Mouse (Mus musculus) heart, embryonic 13.5 days (tissue): ENCODE measurements at regions not wholly inside any gene's neighbourhood (a gene's known extent, or its start where the extent isn't known, plus 50 kb on each side); places are given as distances from the start of the nearest gene placed in this dataset.

Experiments used
- ATAC-seq: fragments of 200-750 bp; cut with Nextera tagmentation; 2 replicates; pipeline ENCODE4 v1.8.0; 2017; ENCODE audit warnings: moderate TSS enrichment; ENCODE audit not compliant: insufficient number of reproducible peaks, low FRiP score, low TSS enrichment; ENCODE audit errors: extremely low read depth
- H3K27ac ChIP-seq: fragments of 300-500 bp; sonication (generic); replicated peaks from 2 replicates; pipeline ENCODE4 v1.5.1; 2015; ENCODE audit warnings: moderate library complexity, mild to moderate bottlenecking, inconsistent platforms
- H3K27me3 ChIP-seq: fragments of 300-500 bp; sonication (generic); replicated peaks from 2 replicates; pipeline ENCODE4 v1.6.1; 2015; ENCODE audit warnings: mild to moderate bottlenecking, inconsistent platforms
- H3K36me3 ChIP-seq: fragments of 300-500 bp; sonication (generic); 2 replicates; pipeline ENCODE4 v1.6.1; 2015; ENCODE audit warnings: mild to moderate bottlenecking, inconsistent platforms
- H3K4me1 ChIP-seq: fragments of 300-500 bp; sonication (generic); 2 replicates; pipeline ENCODE4 v1.6.1; 2015; ENCODE audit warnings: inconsistent platforms
- H3K4me2 ChIP-seq: fragments of 300-500 bp; sonication (generic); 2 replicates; pipeline ENCODE4 v1.6.1; 2015; ENCODE audit warnings: inconsistent platforms, mild to moderate bottlenecking, moderate library complexity
- H3K4me3 ChIP-seq: fragments of 300-500 bp; sonication (generic); 2 replicates; pipeline ENCODE4 v1.5.1; 2015; ENCODE audit warnings: moderate library complexity, mild to moderate bottlenecking, inconsistent platforms
- H3K9ac ChIP-seq: fragments of 300-500 bp; sonication (generic); 2 replicates; pipeline ENCODE4 v1.6.1; 2015; ENCODE audit warnings: inconsistent platforms, mild to moderate bottlenecking, moderate library complexity
- H3K9me3 ChIP-seq: fragments of 300-500 bp; sonication (generic); 2 replicates; pipeline ENCODE4 v1.6.1; 2016; ENCODE audit warnings: inconsistent platforms
- WGBS: fragments of 180-500 bp; shearing (Covaris S2); methylation state at CpG from one replicate; pipeline ENCODE4 v1.1.7; 2015; ENCODE audit warnings: mixed read lengths; 5-methylcytosine and 5-hydroxymethylcytosine counted together

DNA sequence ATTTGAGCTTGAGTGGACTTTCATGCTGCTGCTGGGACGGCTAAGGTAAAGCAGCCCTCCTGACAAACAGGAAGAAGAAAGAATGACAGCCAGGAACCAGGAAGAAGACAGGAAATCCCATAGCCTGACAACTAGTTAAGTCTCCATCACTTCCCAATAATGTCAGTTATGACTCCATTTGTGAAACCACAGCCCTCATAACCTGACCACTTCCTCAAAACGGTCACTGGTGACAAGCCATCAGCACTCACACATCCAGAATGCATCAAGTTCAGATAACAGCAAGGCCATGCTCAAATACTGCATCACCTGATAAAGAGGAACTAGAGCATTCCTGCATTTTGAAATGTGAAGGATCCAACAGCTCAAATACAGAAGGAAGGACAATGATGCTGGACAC is 288.3 kb downstream of the Zfp706 start:
- no peaks in the 10 kb centered on the region for H3K36me3 ChIP-seq
- H3K4me3 ChIP-seq: no peak overlapping the region
- H3K27ac ChIP-seq: no peak overlapping the region
- H3K4me1 ChIP-seq: peaks cover 35% of the 10 kb centered on the region
- no peaks in the 10 kb centered on the region for H3K9me3 ChIP-seq
- WGBS: 40% methylated on average over 2 of the region's 2 CpGs
- H3K4me2 ChIP-seq: no peak overlapping the region
- no peaks in the 10 kb centered on the region for H3K27me3 ChIP-seq
- H3K9ac ChIP-seq: no peak overlapping the region
- no peak for ATAC-seq

DNA sequence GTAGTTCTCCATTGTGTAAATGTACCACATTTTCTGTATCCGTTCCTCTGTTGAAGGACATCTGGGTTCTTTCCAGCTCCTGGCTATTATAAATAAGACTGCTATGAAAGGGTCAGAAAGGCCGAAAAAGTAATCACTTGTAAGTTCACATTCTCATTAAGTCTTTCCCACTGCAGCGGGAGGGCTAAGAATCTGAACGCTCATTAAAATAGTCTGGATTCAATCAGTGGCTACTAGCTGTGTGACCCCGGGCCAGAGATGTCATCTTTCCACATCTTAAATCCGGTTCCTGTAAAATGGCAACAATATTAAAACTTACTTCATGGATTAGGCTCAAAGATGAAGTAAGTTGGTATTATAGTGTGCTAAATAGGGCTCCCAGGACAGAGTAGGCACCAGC is 289.7 kb downstream of the Zfp706 start:
- Histone ChIP-seq H3K4me2 (no peak overlapping the region), H3K9ac (no peak overlapping the region), H3K27me3 (no peaks in the 10 kb centered on the region), H3K4me1 (peaks cover 29% of the 10 kb centered on the region), H3K36me3 (no peaks in the 10 kb centered on the region), H3K9me3 (no peaks in the 10 kb centered on the region), H3K27ac (no peak overlapping the region), H3K4me3 (no peak overlapping the region)
- no peak for ATAC-seq
- 86% methylated on average over 6 of the region's 6 CpGs for WGBS

DNA sequence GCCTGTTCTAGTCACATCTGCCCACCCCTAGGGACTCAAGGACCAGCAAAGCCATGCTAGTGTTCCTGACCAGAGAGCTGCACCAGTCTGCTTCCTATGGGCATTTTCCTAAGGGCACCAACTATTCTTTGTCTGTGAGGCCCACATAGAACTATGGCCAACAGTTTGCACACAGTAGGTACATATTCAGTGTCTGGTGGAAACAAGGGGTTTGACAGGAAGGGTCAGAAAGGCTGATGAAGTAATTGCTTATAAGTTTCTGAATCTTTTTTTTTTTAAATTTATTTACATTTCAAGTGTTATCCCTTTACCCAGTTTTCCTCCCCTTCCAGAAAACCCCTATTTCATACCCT is 290.9 kb downstream of the Zfp706 start:
- Histone ChIP-seq H3K4me2 (peak overlapping the region; percentile 68), H3K9me3 (0 out of 2 replicates have a peak, but pooled peaks cover 3% of the 10 kb centered on the region), H3K36me3 (no peaks in the 10 kb centered on the region), H3K4me3 (no peak overlapping the region), H3K27ac (peak overlapping the region; percentile 71; the same call in 1 of the 2 replicates), H3K4me1 (peaks cover 18% of the 10 kb centered on the region), H3K27me3 (no peaks in the 10 kb centered on the region), H3K9ac (peak overlapping the region; percentile 76)
- no peak for ATAC-seq

DNA sequence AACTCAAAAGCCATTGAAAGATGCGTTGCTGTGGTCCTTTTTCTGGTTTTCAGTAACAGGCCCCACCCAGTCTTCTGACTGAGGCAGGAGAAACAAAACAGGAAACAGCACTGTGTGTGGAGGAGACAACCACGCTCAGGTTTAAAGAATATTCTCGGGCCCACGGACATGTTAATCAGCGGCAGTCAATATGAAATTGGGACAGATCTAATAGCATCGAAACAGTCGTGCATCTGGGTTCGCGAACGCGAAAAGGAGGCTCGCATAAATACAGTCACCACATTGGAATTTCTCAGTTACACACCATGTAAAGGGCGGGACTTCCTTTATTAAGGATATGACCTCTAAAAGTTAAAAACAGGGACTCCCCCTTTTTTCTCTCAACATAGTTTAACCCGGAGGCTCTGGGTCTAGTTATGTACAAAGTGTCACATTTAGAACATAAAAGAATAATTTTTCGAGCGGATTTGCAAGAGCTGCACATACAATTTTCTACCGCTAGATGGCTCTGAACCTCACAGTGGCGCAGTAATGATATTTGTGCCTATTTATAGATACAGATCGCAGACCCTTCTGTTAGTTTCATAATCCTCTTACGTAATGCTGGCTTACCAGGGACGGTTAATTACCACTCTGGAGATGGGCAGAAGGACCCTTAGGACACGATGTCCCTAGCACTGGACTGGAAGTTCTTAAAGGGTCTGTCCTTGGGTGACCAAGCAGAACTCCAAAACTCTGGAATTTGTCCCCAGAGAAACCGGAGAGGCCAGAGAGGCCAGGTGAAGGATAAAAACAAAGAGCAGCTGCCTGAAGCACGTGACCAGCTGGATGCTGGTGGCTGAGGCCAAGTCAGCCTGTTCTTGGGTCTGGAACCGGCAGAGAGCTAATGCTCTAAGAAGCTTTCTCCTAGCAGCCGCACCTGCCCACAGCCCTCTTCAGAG is 291.6 kb downstream of the Zfp706 start:
- ATAC-seq: no peak; the same call in 1 of the 2 replicates
- Histone ChIP-seq H3K27me3 (no peaks in the 10 kb centered on the region), H3K27ac (peak overlapping the region; percentile 71), H3K4me2 (peak overlapping the region; percentile 68), H3K9me3 (0 out of 2 replicates have a peak, but pooled peaks cover 3% of the 10 kb centered on the region), H3K4me1 (peaks cover 11% of the 10 kb centered on the region), H3K4me3 (peak overlapping the region; percentile 49), H3K36me3 (no peaks in the 10 kb centered on the region), H3K9ac (peak overlapping the region; percentile 76)
- 12% methylated on average over 26 of the region's 26 CpGs for WGBS

DNA sequence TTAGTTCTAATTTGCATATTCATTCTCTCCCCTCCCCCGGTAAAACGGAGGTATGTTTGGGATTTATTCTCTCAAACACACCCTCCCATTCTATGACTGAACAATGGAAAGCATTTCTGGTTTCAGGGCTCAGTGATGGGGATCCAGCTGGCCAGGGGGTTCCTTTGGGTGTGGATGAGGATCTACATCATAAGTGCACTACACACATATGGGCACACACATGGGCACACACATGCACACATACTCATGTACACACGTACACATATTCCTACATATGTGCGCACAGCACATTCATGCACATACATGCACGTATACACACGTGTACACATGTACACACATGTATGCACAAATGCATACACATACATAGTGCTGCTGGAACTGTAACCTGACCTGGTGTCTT is 292.4 kb downstream of the Zfp706 start:
- no peaks in the 10 kb centered on the region for H3K27me3 ChIP-seq
- WGBS: 88% methylated on average over 6 of the region's 6 CpGs
- H3K9ac ChIP-seq: no peak overlapping the region
- H3K4me2 ChIP-seq: no peak overlapping the region
- H3K4me1 ChIP-seq: peaks cover 11% of the 10 kb centered on the region
- H3K4me3 ChIP-seq: no peak overlapping the region
- no peak for ATAC-seq
- 0 out of 2 replicates have a peak, but pooled peaks cover 3% of the 10 kb centered on the region for H3K9me3 ChIP-seq
- no peak overlapping the region for H3K27ac ChIP-seq
- no peaks in the 10 kb centered on the region for H3K36me3 ChIP-seq

DNA sequence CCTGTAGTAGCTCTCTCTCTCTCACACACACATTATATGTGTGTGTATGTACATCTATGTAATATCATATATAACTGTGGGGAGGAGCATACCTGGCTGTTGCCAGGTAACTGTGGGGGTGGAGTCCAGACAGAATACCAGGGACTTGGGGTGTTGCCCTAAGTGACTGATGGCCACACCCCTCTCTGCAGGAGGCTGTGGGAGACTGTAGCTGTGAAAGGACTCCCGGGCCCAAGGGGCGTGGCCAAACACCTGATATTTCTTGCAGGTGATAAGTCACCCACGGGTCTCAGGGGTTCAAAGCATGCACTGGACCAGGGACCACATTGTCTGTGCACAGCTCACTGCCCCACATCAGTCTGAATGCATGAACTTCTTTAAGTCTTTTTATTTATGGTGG is 297.8 kb downstream of the Zfp706 start:
- H3K4me1 ChIP-seq: no peaks in the 10 kb centered on the region
- 49% methylated on average over 3 of the region's 3 CpGs for WGBS

DNA sequence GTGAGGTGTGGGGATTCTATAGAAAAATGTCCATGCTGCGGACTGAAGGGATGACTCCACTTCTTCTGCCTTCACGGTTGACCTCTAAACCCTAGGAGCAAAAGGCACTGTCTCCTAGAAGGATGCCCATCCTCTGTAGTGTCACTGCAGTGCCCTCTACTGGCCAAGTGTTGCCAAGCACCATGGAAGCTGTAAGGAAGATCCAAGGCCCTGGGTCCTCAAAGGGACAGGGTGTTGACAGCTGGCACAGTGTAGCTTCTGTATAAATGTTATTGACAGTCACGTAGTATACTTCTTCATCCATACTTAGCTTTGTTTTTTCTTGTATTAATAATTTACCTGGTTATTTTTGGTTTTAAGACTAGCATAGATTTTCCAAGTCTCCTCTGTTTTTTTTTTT is 299.1 kb downstream of the Zfp706 start:
- Histone ChIP-seq H3K27ac (no peak overlapping the region), H3K4me1 (no peaks in the 10 kb centered on the region), H3K9me3 (0 out of 2 replicates have a peak, but pooled peaks cover 3% of the 10 kb centered on the region), H3K27me3 (no peaks in the 10 kb centered on the region), H3K4me2 (no peak overlapping the region), H3K9ac (no peak overlapping the region), H3K36me3 (no peaks in the 10 kb centered on the region), H3K4me3 (no peak overlapping the region)
- no peak for ATAC-seq
- 7% methylated on average over 3 of the region's 3 CpGs for WGBS

More for the DNA sequence above, 297.8 kb downstream of the Zfp706 start:
- Histone ChIP-seq H3K4me2 (no peak overlapping the region), H3K4me3 (no peak overlapping the region), H3K9ac (no peak overlapping the region), H3K27me3 (no peaks in the 10 kb centered on the region), H3K36me3 (no peaks in the 10 kb centered on the region), H3K9me3 (0 out of 2 replicates have a peak, but pooled peaks cover 3% of the 10 kb centered on the region), H3K27ac (no peak overlapping the region)
- no peak for ATAC-seq

DNA sequence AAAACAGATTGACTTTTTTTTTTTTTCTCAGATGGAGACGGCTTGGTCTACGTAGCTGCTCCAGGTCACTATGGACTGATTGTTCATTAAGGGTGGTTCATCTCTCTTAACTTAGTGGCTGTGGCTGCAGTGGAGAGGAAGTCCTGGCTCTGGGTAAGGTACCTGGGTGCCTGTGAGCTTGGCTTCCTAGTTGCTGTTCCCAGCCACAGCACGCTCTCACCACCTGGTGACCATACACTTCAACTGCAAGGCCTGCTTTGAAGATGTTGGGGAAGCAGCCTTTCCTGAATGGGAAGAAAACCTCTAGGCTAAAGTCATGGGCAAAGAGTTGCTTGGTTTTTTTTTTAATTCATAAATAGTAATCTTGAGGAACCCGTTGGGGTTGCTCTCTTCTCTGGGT is 301.6 kb downstream of the Zfp706 start:
- Histone ChIP-seq H3K27me3 (no peaks in the 10 kb centered on the region), H3K36me3 (no peaks in the 10 kb centered on the region), H3K4me3 (no peak overlapping the region), H3K4me2 (no peak overlapping the region), H3K27ac (no peak overlapping the region), H3K9me3 (no peaks in the 10 kb centered on the region), H3K9ac (no peak overlapping the region), H3K4me1 (no peaks in the 10 kb centered on the region; the same call in 1 of the 2 replicates)
- 26% methylated on average over 4 of the region's 4 CpGs for WGBS
- no peak for ATAC-seq

DNA sequence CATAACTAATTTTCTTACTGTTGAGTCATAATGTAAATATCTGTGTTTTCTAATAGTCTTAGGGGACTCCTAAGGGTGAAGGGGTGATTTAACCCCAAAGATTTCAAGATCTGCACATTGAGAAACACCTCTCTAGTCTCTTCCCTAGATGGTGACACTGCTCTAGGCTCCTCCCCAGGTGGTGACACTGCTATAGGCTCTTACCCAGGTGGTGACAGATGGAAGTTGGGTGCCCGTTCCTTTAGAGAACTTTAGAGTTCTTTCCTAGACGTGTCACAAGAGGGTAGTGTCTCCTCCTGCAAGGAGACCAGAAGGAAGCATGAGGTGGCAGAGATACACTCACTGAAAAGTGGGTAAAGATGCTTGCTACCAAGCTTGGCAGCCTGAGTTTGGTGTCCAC is 302.2 kb downstream of the Zfp706 start:
- WGBS: 21% methylated on average over 2 of the region's 2 CpGs
- ATAC-seq: no peak
- Histone ChIP-seq H3K27ac (no peak overlapping the region), H3K4me1 (no peaks in the 10 kb centered on the region; the same call in 1 of the 2 replicates), H3K9me3 (no peaks in the 10 kb centered on the region), H3K36me3 (no peaks in the 10 kb centered on the region), H3K9ac (no peak overlapping the region), H3K4me2 (no peak overlapping the region), H3K4me3 (no peak overlapping the region), H3K27me3 (no peaks in the 10 kb centered on the region)

DNA sequence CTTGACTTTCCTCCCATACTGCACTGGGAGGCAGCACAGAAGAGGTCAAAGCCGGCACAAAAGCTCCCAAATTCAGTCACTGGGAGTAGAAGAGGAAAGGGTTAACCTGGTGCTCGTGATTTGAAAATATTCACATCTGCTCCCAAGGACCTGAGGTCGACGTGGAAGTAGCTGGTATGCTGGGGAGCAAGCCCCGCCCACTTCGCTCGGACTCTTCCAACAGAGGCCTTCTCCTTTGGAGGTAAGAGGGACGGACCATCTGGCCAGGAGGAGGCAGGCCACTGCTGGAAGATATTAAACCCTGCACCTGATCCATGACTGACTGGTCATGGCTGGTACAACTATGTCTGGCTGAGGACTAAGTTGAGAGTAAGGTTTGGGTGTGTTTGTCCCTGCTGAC is 305.7 kb downstream of the Zfp706 start:
- Histone ChIP-seq H3K36me3 (no peaks in the 10 kb centered on the region), H3K27ac (no peak overlapping the region), H3K9ac (no peak overlapping the region), H3K4me3 (no peak overlapping the region), H3K27me3 (no peaks in the 10 kb centered on the region), H3K4me2 (no peak overlapping the region), H3K9me3 (no peaks in the 10 kb centered on the region), H3K4me1 (no peaks in the 10 kb centered on the region; the same call in 1 of the 2 replicates)
- no peak for ATAC-seq
- 39% methylated on average over 8 of the region's 8 CpGs for WGBS

DNA sequence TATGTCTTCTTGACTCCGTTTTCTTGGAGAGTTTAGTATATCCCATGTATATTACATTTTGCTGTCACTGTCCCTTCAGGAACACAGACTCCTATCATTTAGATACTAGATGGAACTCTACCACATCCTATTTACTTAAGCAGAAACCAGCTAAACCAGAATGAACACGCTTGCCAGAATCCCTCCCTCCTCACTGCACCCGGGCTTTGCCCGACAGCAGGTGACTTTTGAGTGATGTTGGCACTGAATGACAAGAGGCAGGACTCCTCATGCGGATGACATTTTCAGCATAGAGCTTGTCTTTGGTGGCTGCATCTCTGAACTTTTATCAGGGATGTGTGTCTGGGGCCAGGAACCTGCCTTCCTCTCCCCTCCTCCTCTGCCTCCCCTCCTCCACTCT is 307.4 kb downstream of the Zfp706 start:
- 65% methylated on average over 5 of the region's 5 CpGs for WGBS
- Histone ChIP-seq H3K27me3 (no peaks in the 10 kb centered on the region), H3K36me3 (no peaks in the 10 kb centered on the region), H3K4me1 (peaks cover 3% of the 10 kb centered on the region; the same call in 1 of the 2 replicates), H3K27ac (no peak overlapping the region), H3K9ac (no peak overlapping the region), H3K4me3 (no peak overlapping the region), H3K4me2 (no peak overlapping the region), H3K9me3 (no peaks in the 10 kb centered on the region)
- no peak for ATAC-seq
